Mouse (Mus musculus) frontal cortex, postnatal 25 days (tissue): Measurements from ENCODE around the gene Slc26a6.
A peak's percentile ranks its signal among the peaks of the same experiment; 100 is the strongest.

Source experiments
- DNase-seq, 2 experiments: peaks; one replicate each; pipeline ENCODE4 v3.0.0; 2022; ENCODE audit warnings: low spot score in 2 of 2

The Slc26a6 gene

GRCm38 (mm10) chr9:108852976-108853375, at the start of gene Slc26a6:
TSS of gene Slc26a6 (plus strand) at chr9:108853283.
- no peak for DNase-seq

GRCm38 (mm10) chr9:108805768-108806167, 47.3 kb upstream of the Slc26a6 start:
- no peak for DNase-seq

GRCm38 (mm10) chr9:108806379-108806778, 46.7 kb upstream of the Slc26a6 start:
- DNase-seq: no peak

DNA sequence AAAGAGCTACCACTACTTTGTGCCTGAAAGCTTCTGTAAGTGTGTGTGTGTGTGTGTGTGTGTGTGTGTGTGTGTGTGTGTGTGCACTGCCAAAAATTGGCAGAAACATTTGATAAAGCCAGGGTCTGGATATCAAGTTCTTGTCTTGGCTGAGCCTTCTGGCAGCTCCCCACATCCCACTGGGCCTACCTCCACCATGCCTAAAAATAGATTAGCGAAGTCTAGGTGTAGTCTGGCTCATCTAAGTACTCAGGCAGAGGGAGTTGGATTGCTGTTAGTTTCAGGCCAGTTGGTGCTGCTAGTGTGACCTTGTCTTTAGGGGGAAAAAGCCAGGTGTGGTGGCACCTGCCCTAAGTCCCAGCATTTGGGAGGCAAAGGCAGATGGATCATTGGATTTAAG, 46.3 kb upstream of the Slc26a6 start:
- no peak for DNase-seq

- no peak for DNase-seq
These were observed 45.4 kb upstream of the Slc26a6 start for GRCm38 (mm10) chr9:108807674-108808073.

- DNase-seq: peak; percentile 93 to 94
These were observed 44.9 kb upstream of the Slc26a6 start, which contains the start of gene Nckipsd for GRCm38 (mm10) chr9:108808163-108808665. TSS of gene Nckipsd (plus strand) at chr9:108808368.

DNA sequence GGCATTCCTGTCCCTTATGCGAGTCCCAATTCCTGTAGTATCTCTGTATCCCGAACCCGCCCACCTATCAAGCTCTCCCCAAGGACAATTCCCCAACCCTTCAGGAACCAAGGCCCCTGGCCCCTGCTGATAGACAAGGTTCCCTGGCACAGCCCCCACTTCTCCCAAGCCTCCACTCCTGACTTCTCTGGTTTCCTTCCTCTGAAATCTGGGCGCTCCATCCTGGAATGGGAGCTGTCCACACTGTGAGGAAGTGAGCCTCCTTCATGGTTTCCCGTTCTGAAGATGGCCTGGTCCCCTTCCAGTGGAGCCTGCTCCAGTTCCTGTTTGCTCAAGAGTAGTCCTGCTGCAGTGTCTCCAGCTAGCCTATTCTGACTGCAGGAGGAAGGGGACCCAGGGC, 43.9 kb upstream of the Slc26a6 start:
- DNase-seq: no peak

DNA sequence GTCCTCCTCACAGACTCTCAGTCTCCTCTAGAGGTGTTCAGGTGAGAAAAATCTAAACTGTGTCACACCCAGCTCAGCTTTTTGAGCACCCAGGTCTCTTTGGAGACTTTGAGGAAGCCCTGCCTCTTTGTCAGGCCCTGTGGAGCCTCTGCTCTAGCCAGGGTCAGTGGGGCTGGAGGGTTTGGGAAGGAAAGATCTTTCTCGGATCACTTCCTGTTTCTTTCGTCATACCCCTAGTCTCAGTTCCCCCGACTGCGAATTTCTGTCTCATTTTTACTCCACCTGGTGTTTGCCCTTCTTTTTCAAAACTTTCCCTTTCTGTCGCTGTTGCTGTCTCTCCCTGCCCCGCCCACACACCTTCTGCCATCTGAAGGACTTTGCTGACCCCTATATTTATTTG, 43.4 kb upstream of the Slc26a6 start:
- DNase-seq: no peak

- DNase-seq: no peak
These were observed 42.6 kb upstream of the Slc26a6 start for GRCm38 (mm10) chr9:108810516-108810915.

DNA sequence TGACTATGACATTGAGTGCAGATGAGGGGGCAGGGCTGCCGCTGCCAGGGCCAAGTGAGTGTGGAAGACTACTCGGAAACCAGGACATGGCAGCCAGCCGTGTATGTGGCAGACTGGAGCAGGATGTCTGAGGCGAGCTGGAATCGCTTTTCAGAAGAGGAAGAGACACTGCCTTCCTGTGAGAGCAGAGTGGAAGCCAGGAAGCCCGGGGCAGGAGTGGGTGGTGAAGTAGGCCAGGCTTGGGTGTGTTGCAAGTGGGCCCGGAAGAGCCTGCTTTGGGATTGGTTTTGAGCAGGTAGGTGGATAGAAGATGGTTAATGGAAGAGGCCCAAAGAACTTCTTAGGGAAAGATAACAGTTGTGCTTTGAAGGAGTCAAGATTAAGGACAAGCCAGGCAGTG, 37.5 kb upstream of the Slc26a6 start:
- no peak for DNase-seq

DNA sequence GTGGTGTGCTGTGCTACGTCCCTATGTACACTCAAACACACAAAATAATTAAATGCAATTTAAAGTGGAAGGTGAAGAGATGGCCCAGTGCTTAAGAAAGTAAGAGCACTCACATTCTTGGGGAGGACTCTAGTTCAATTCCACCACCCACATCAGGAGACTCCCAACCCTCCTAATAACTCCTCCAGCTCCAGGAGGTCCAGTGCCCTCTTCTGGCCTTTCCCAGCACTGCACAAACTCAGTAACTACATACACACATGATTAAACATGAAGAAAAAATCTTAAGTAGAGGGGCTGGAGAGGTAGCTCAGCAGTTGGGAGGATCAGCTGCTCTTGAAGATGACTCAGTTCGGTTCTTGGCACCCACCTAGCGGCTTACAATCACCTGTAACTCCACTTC, 33.6 kb upstream of the Slc26a6 start:
- no peak for DNase-seq

DNA sequence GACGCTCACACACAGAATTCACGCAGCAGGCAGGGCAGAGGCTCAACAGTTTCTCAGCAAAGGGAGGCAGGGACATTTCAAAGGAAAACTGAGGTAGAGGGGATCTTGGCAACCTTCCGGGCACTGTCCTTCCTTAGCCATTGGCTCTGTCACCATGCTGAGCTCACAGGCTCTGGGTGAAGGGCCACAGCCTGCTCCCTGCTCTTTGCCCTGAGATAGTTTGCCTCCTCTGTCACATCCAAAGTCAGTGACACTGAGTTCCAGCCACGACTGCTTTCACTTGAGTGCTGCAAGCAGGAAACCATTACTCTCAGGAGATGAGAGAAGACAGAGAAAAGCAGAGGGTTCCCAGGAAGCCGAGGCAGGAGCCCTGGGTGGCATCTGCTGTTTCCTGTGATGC, 33.0 kb upstream of the Slc26a6 start:
- DNase-seq: no peak

GRCm38 (mm10) chr9:108824144-108824685, 28.9 kb upstream of the Slc26a6 start:
- no peak for DNase-seq

GRCm38 (mm10) chr9:108824755-108825413, 28.2 kb upstream of the Slc26a6 start:
- DNase-seq: peak; percentile 67 to 70

DNA sequence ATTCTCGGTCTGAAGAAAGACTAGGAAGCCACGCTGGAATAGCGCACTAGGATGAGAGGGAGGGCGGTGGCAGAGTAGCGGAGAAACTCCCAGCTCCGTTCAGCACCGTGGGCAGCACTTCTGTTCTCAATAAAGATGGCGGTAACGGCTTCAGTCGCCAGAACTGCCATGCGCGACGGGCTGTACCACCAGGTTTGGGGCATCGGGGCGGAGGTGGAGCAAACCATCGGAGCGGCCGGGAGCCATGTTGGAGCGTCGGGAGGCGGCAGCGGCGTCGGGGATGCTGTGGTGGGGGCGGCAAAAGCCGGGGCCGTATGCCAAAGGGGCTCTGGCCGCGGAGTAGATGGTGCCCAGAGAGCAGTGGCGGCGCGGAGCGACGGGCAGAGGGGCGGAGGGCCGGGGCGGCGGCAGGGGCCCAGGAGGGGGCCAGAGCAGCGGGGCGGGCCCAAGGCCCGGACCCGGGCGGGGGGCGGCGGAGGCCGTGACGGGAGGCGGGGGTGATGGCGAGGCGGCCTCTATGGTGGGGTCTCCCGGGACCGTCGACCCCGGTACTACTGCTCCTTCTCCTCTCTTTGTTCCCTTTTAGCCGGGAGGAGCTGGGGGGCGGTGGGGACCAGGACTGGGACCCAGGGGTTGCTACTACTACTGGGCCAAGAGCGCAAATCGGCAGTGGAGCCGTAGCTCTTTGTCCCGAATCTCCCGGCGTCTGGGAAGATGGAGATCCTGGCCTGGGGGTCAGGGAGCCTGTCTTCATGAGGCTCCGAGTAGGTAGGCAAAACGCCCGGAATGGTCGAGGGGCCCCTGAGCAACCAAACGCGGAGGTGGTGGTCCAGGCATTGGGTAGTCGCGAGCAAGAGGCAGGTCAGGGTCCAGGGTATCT, 27.0 kb upstream of the Slc26a6 start, which contains the start of gene Celsr3:
Gene Celsr3, plus strand, starts transcription at position 501 of the 880 bp plus-strand sequence.
- peak; percentile 77 to 86 for DNase-seq

- DNase-seq: peak; percentile 52 to 54
These were observed 26.3 kb upstream of the Slc26a6 start for GRCm38 (mm10) chr9:108826700-108827340.

- DNase-seq: no peak
These were observed 25.6 kb upstream of the Slc26a6 start for GRCm38 (mm10) chr9:108827454-108827853.

- no peak for DNase-seq
These were observed 25.2 kb upstream of the Slc26a6 start for GRCm38 (mm10) chr9:108827906-108828305.

DNA sequence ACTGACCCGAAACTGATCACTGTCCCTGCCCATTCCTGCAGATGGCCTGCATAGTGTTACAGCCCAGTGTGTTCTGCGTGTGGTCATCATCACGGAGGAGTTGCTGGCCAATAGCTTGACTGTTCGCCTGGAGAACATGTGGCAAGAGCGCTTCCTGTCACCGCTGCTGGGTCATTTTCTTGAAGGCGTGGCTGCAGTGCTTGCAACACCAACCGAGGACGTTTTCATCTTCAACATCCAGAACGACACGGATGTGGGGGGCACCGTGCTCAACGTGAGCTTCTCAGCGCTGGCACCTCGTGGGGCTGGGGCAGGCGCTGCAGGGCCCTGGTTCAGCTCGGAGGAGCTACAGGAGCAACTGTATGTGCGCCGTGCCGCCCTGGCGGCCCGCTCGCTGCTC, 21.4 kb upstream of the Slc26a6 start:
- no peak for DNase-seq

DNA sequence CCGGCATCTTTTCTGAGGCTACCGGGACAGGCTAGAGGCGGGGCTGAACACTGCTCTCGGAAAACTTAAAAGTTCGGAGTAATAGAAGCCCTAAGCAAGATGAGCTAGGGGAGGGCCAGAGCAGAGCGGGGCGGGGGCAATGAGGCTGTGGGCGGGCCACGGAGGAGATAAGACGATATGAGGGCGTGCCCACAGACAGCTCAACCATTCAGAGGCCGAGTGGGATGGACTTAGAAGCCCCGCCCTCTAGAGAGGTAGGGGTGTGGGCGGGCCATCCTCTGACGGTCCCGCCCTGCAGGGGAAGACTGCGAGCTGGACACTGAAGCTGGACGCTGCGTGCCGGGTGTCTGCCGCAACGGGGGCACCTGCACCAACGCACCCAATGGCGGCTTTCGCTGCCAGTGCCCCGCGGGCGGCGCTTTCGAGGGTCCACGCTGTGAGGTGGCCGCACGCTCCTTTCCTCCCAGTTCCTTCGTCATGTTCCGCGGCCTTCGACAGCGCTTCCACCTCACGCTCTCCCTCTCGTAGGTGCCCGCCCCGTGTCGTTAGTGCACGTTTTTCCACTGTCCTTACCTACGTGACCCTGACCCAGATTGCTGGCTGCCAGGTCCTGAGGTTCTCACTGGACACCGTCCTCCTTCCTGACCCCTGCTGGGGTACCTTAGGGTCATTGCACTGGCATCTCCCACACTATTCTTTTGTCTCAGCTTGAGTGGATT, 20.5 kb upstream of the Slc26a6 start:
- DNase-seq: peak in 1 of 2 experiments; percentile 55

DNA sequence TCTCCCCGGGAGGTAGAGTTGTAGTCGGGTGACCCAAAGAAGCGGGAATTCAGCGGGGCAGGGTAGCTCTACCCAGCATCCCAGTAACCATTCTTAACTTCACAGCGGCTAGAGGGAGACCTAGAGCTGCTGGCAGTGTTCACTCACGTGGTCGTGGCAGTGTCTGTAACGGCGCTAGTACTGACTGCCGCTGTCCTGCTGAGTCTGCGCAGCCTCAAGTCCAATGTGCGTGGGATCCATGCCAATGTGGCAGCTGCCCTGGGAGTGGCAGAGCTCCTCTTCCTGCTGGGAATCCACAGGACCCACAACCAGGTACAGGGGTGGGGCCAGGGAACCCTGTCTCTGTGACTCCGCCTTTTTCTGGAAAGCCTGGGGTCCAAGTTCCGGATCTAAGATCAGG, 10.1 kb upstream of the Slc26a6 start:
- no peak for DNase-seq
